In genomic region chr1:166137244-166137938, GRCm38 (mm10) we compare ENCODE assay signal across 11 mouse cellular contexts. TPM values are rescaled to one million over a fixed set of nuclear protein-coding genes. Genes with fewer than 3 reads are reported as not detected.
DNase-seq lines count a peak whose midpoint lies in the region; ATAC-seq and TF ChIP-seq lines count a peak whose summit lies in the region.
"Had no signal": no experiment of that assay in that cellular context is flagged by ENCODE, and none has a peak within 500 bp of the region (broad histone marks: within the 10 kb centered on the region; RNA-seq: fewer than 3 reads in every experiment).

No protein-coding gene starts in this region.

- H3K27ac ChIP-seq in heart, embryonic 10.5 days = peak overlapping the region; percentile 73
- H3K27ac ChIP-seq in bone marrow macrophage, adult 2 months (ENCODE audit: insufficient read depth, low read depth, low read length) = peak overlapping the region; percentile 87
- H3K27ac ChIP-seq: heart, embryonic 15.5 days had no signal

- no peak for TF ChIP-seq POLR2A in bone marrow macrophage, adult 2 months (IDR thresholded peaks at IDR 0.05; ENCODE audit: borderline replicate concordance, low read depth, low read length)

- no peak overlapping the region for H3K4me3 ChIP-seq in heart, embryonic 10.5 days
- H3K4me3 ChIP-seq in bone marrow macrophage, adult 2 months (ENCODE audit: insufficient read depth, low read length) = peak overlapping the region; percentile 54
- H3K4me3 ChIP-seq: heart, embryonic 15.5 days had no signal

- H3K36me3 ChIP-seq in heart, embryonic 10.5 days = no peaks in the 10 kb centered on the region
- H3K36me3 ChIP-seq: heart, embryonic 15.5 days had no signal

- DNase-seq in heart, embryonic 10.5 days (ENCODE audit: low spot score) = no peak
- no peak for DNase-seq in heart, adult 11 months
- peak; percentile 46 for DNase-seq in 3T3-L1 (ENCODE audit: low read depth, low spot score)
- DNase-seq in lung, postnatal 25 days (ENCODE audit: low spot score) = peak; percentile 28
- DNase-seq in frontal cortex, adult 2 months (ENCODE audit: extremely low spot score in 1 of 2, low spot score in 1 of 2) = no peak
- no peak for DNase-seq in retina, embryonic 14.5 days (ENCODE audit: low spot score)
- DNase-seq: B cell, adult 2 months had no signal

- no peaks in the 10 kb centered on the region for H3K27me3 ChIP-seq in heart, embryonic 10.5 days (ENCODE audit: insufficient read depth, poor library complexity, severe bottlenecking)
- H3K27me3 ChIP-seq: heart, embryonic 15.5 days had no signal

- H3K9me3 ChIP-seq in heart, embryonic 10.5 days = no peaks in the 10 kb centered on the region
- H3K9me3 ChIP-seq: heart, embryonic 15.5 days had no signal

- no peak for ATAC-seq in frontal cortex, adult (ENCODE audit: low TSS enrichment)

- WGBS in heart, embryonic 10.5 days = 49% methylated on average over 7 of the region's 7 CpGs

- no peak for TF ChIP-seq CTCF in bone marrow macrophage, adult 2 months (IDR thresholded peaks at IDR 0.05; ENCODE audit: low read depth, low read length)

- H3K4me1 ChIP-seq in heart, embryonic 10.5 days = peaks cover 33% of the 10 kb centered on the region
- H3K4me1 ChIP-seq in bone marrow macrophage, adult 2 months (ENCODE audit: control insufficient read depth, insufficient read depth, low read length) = peaks cover 22% of the 10 kb centered on the region

RNA-seq across cellular contexts. Expression of gene Gpa33, which starts 7.4 kb away (rescaled TPM):
- 0.15 and 0.20 TPM in 2 replicates for polyA plus RNA-seq in heart, embryonic 10.5 days (2016; fragmentation: Nextera tagmentation; extraction: Ambion mirVana)
- polyA plus RNA-seq in bone marrow macrophage, adult 2 months (2012; ENCODE audit: insufficient read depth, insufficient read length, missing spikeins) = not detected in 2 replicates
- polyA plus RNA-seq in frontal cortex, adult 2 months (2012; rRNA removed) = 0.06 TPM in 1 of 2 replicates, not detected in the other
- polyA plus RNA-seq: heart, embryonic 15.5 days had no signal

RNA-seq across cellular contexts. Expression of gene Dusp27, which starts 9.7 kb away (rescaled TPM):
- 38.2 and 64.9 TPM in 2 replicates for polyA plus RNA-seq in heart, embryonic 10.5 days (2016; fragmentation: Nextera tagmentation; extraction: Ambion mirVana)
- polyA plus RNA-seq in bone marrow macrophage, adult 2 months (2012; ENCODE audit: insufficient read depth, insufficient read length, missing spikeins) = not detected in 2 replicates
- polyA plus RNA-seq in frontal cortex, adult 2 months (2012; rRNA removed) = 0.21 and 0.30 TPM in 2 replicates
- polyA plus RNA-seq: liver, adult 2 months had no signal

Comparison
In these comparisons a context has a peak if more than half of its experiments do, and no peak if none do; other contexts are left out.
1. DNase-seq: peak in 3T3-L1 (single experiment) and lung, postnatal 25 days (single experiment); none in heart, embryonic 10.5 days (single experiment), heart, adult 11 months (single experiment), frontal cortex, adult 2 months (0 of 2) and retina, embryonic 14.5 days (single experiment).
2. RNA of gene Dusp27, which starts 9.7 kb away (polyA plus RNA-seq): 38.2 to 64.9 TPM in heart, embryonic 10.5 days; 0.21 to 0.30 TPM in frontal cortex, adult 2 months and not detected in bone marrow macrophage, adult 2 months; every median in the first group is over 10 times any median in the second.